Mouse (Mus musculus): Measurements from ENCODE around the gene Cdk18.

- TF ChIP-seq MAFK (IDR thresholded peaks at IDR 0.05; ENCODE audit: insufficient read depth, low read depth, low read length) (no peak), CHD2 (IDR thresholded peaks at IDR 0.05; ENCODE audit: low read depth, low read length) (no peak), HCFC1 (IDR thresholded peaks at IDR 0.05; ENCODE audit: borderline replicate concordance, insufficient read depth, low read length) (no peak), ZNF384 (IDR thresholded peaks at IDR 0.05; ENCODE audit: low read depth, low read length) (no peak)
These were observed 26.4 kb upstream of the Cdk18 start for GRCm38 (mm10) chr1:132165859-132166258.
